In the genomic region with DNA sequence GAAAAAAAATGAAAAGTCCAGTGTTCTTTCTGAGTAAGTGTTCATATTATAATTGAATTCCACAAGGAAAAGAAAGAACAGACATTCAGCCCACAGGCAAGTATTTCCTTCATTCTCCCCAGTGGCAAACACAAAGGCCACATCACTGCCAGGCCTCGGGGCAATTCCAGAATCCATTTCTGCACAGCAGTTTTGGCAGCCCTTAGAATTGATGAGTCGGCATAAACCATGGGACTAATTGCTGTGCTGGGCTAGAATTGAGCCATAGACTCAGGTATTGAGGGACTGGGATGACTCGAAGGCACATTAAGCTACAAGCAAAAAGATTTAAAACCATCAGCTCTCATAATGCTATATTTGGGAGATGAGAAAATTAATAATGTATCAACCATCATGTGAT, we compare ENCODE assay signal across 23 mouse cellular contexts.
DNase-seq lines count a peak whose midpoint lies in the region; ATAC-seq lines count a peak whose summit lies in the region.
"Had no signal": no experiment of that assay in that cellular context is flagged by ENCODE, and none has a peak within 500 bp of the region (broad histone marks: within the 10 kb centered on the region; RNA-seq: fewer than 3 reads in every experiment).

No protein-coding gene starts in this region.

- no peaks in the 10 kb centered on the region for H3K36me3 ChIP-seq in midbrain, embryonic 14.5 days (ENCODE audit: control insufficient read depth, insufficient read depth, low read length)
- H3K36me3 ChIP-seq in midbrain, embryonic 11.5 days (ENCODE audit: control insufficient read depth, insufficient read depth, low read length), result no peaks in the 10 kb centered on the region
- no peaks in the 10 kb centered on the region for H3K36me3 ChIP-seq in forebrain, embryonic 16.5 days (ENCODE audit: control insufficient read depth, insufficient read depth)
- H3K36me3 ChIP-seq: embryonic facial prominence, embryonic 13.5 days; forebrain, embryonic 12.5 days; hindbrain, embryonic 15.5 days had no signal

- H3K9ac ChIP-seq in midbrain, embryonic 14.5 days (replicated peaks; ENCODE audit: low read length), result no peak overlapping the region
- H3K9ac ChIP-seq in midbrain, embryonic 11.5 days (ENCODE audit: low read length), result no peak overlapping the region
- H3K9ac ChIP-seq in forebrain, embryonic 16.5 days (replicated peaks; ENCODE audit: low read depth, low read length), result no peak overlapping the region
- H3K9ac ChIP-seq: embryonic facial prominence, embryonic 13.5 days; forebrain, embryonic 12.5 days; forebrain, postnatal 0 days; hindbrain, embryonic 15.5 days had no signal

- no peaks in the 10 kb centered on the region for H3K4me1 ChIP-seq in midbrain, embryonic 14.5 days (ENCODE audit: control insufficient read depth, insufficient read depth, low read length)
- H3K4me1 ChIP-seq in midbrain, embryonic 11.5 days (ENCODE audit: control insufficient read depth, insufficient read depth, low read length), result no peaks in the 10 kb centered on the region
- no peaks in the 10 kb centered on the region for H3K4me1 ChIP-seq in forebrain, embryonic 16.5 days (replicated peaks; ENCODE audit: control insufficient read depth, insufficient read depth, low read length)
- H3K4me1 ChIP-seq: embryonic facial prominence, embryonic 13.5 days; forebrain, embryonic 12.5 days; hindbrain, embryonic 15.5 days had no signal

- no peak overlapping the region for H3K27ac ChIP-seq in midbrain, embryonic 14.5 days (replicated peaks; ENCODE audit: low read depth, low read length)
- H3K27ac ChIP-seq in midbrain, embryonic 11.5 days (ENCODE audit: low read depth, low read length), result no peak overlapping the region
- H3K27ac ChIP-seq in forebrain, embryonic 16.5 days (ENCODE audit: low read length), result no peak overlapping the region
- H3K27ac ChIP-seq: embryonic facial prominence, embryonic 13.5 days; forebrain, embryonic 12.5 days; gastrocnemius, adult 2 months; hindbrain, embryonic 15.5 days had no signal

- 71% methylated on average over 3 of the region's 3 CpGs for WGBS in midbrain, embryonic 14.5 days
- 78% methylated on average over 3 of the region's 3 CpGs for whole genome bisulfite sequencing in midbrain, embryonic 11.5 days
- WGBS in forebrain, embryonic 16.5 days, result 70% methylated on average over 3 of the region's 3 CpGs

- H3K4me2 ChIP-seq in midbrain, embryonic 14.5 days (ENCODE audit: low read length), result no peak overlapping the region
- H3K4me2 ChIP-seq in midbrain, embryonic 11.5 days, result no peak overlapping the region
- H3K4me2 ChIP-seq in forebrain, embryonic 16.5 days (ENCODE audit: low read length), result no peak overlapping the region
- H3K4me2 ChIP-seq: embryonic facial prominence, embryonic 13.5 days; forebrain, embryonic 12.5 days; hindbrain, embryonic 15.5 days had no signal

- ATAC-seq in midbrain, embryonic 14.5 days (ENCODE audit: low FRiP score, low TSS enrichment), result peak; percentile 50
- no peak for ATAC-seq in midbrain, embryonic 11.5 days (ENCODE audit: low FRiP score)
- ATAC-seq in forebrain, embryonic 16.5 days, result no peak
- ATAC-seq in frontal cortex, adult (ENCODE audit: low TSS enrichment), result no peak
- ATAC-seq: CD4-positive, CD25-positive, alpha-beta regulatory T cell, adult 4 months; forebrain, postnatal 0 days; intestine, embryonic 16.5 days had no signal

- peak; percentile 5 to 16 for DNase-seq in cerebellum, postnatal 10 days
- no peak for DNase-seq in cerebellum, adult 18-20 months
- peak; percentile 62 for DNase-seq in midbrain, embryonic 14.5 days
- DNase-seq in midbrain, embryonic 11.5 days (ENCODE audit: low spot score, missing footprints), result no peak
- peak; percentile 3 for DNase-seq in retina, embryonic 14.5 days (ENCODE audit: low spot score)
- DNase-seq: adrenal gland, adult 2 months; adrenal gland, postnatal 25 days; B cell, adult 2 months; cerebellum, adult 11 months; cerebellum, adult 9-10 months; cerebellum, postnatal 36 days; forebrain, postnatal 0 days; gastrocnemius, adult 2 months; gastrocnemius, postnatal 36 days; heart, adult 11 months; heart, postnatal 10 days had no signal

- H3K4me3 ChIP-seq in midbrain, embryonic 14.5 days (replicated peaks; ENCODE audit: low read depth, low read length), result no peak overlapping the region
- H3K4me3 ChIP-seq in midbrain, embryonic 11.5 days (ENCODE audit: low read depth, low read length), result no peak overlapping the region
- no peak overlapping the region for H3K4me3 ChIP-seq in forebrain, embryonic 16.5 days (replicated peaks; ENCODE audit: low read length)
- H3K4me3 ChIP-seq: embryonic facial prominence, embryonic 13.5 days; forebrain, embryonic 12.5 days; gastrocnemius, adult 2 months; hindbrain, embryonic 15.5 days had no signal

- no peaks in the 10 kb centered on the region for H3K27me3 ChIP-seq in midbrain, embryonic 14.5 days (ENCODE audit: control insufficient read depth, insufficient read depth, low read length)
- H3K27me3 ChIP-seq in midbrain, embryonic 11.5 days (ENCODE audit: control insufficient read depth, insufficient read depth, low read length), result no peaks in the 10 kb centered on the region
- H3K27me3 ChIP-seq in forebrain, embryonic 16.5 days (replicated peaks; ENCODE audit: control insufficient read depth, insufficient read depth, low read length), result no peaks in the 10 kb centered on the region
- H3K27me3 ChIP-seq: embryonic facial prominence, embryonic 13.5 days; forebrain, embryonic 12.5 days; hindbrain, embryonic 15.5 days had no signal

- H3K9me3 ChIP-seq in midbrain, embryonic 14.5 days (ENCODE audit: control insufficient read depth, low read length), result no peaks in the 10 kb centered on the region
- no peaks in the 10 kb centered on the region for H3K9me3 ChIP-seq in midbrain, embryonic 11.5 days (ENCODE audit: control insufficient read depth, low read length)
- no peaks in the 10 kb centered on the region for H3K9me3 ChIP-seq in forebrain, embryonic 16.5 days (ENCODE audit: control insufficient read depth, low read length)
- H3K9me3 ChIP-seq: embryonic facial prominence, embryonic 13.5 days; forebrain, embryonic 12.5 days; hindbrain, embryonic 15.5 days had no signal

Comparison
In these comparisons a context has a peak if more than half of its experiments do, and no peak if none do; other contexts are left out.
1. DNase-seq: peak in cerebellum, postnatal 10 days (2 of 2), midbrain, embryonic 14.5 days (single experiment) and retina, embryonic 14.5 days (single experiment); none in cerebellum, adult 18-20 months (0 of 2) and midbrain, embryonic 11.5 days (single experiment).